Mouse (Mus musculus): ENCODE results near the gene Sgsm2. TPM values are rescaled to one million over a fixed set of nuclear protein-coding genes. Genes with fewer than 3 reads are reported as not detected.
A peak's percentile ranks its signal among the peaks of the same experiment; 100 is the strongest.

Gene Sgsm2
- total and polyA plus RNA-seq, 2 experiments from 2014 or later, result 21.3 to 59.2 TPM

- ATAC-seq (no peak), DNase-seq (ENCODE audit: low spot score) (no peak)
- H3K9ac ChIP-seq (replicated peaks; ENCODE audit: low read length), result no peak overlapping the region
- no peaks in the 10 kb centered on the region for H3K27me3 ChIP-seq (ENCODE audit: insufficient read depth, low read length)
- H3K4me1 ChIP-seq (ENCODE audit: insufficient read depth, low read length), result 0 out of 2 replicates have a peak, but pooled peaks cover 9% of the 10 kb centered on the region
- no peaks in the 10 kb centered on the region for H3K9me3 ChIP-seq (ENCODE audit: low read length)
- H3K4me2 ChIP-seq (ENCODE audit: low read depth, low read length), result no peak overlapping the region
- no peak for TF ChIP-seq CTCF (IDR thresholded peaks at IDR 0.05; ENCODE audit: low read depth)
- 66% methylated on average over 5 of the region's 5 CpGs for WGBS
- peak overlapping the region; percentile 46; the same call in 1 of the 2 replicates for H3K27ac ChIP-seq
- no peak overlapping the region for H3K4me3 ChIP-seq (ENCODE audit: low read length)
- H3K36me3 ChIP-seq (ENCODE audit: insufficient read depth, low read length), result peaks cover 7% of the 10 kb centered on the region; the same call in 1 of the 2 replicates
These were observed 53.1 kb downstream of the Sgsm2 start for GRCm38 (mm10) chr11:74843761-74844160.

GRCm38 (mm10) chr11:74843435-74843714 lies 53.5 kb downstream of the Sgsm2 start:
- DNase-seq (ENCODE audit: low spot score), result peak; percentile 27
- Histone ChIP-seq H3K4me1 (ENCODE audit: insufficient read depth, low read length) (0 out of 2 replicates have a peak, but pooled peaks cover 9% of the 10 kb centered on the region), H3K9ac (replicated peaks; ENCODE audit: low read length) (no peak overlapping the region), H3K4me3 (ENCODE audit: low read length) (no peak overlapping the region), H3K36me3 (ENCODE audit: insufficient read depth, low read length) (peaks cover 7% of the 10 kb centered on the region; the same call in 1 of the 2 replicates), H3K4me2 (ENCODE audit: low read depth, low read length) (no peak overlapping the region), H3K27ac (peak overlapping the region; percentile 46; the same call in 1 of the 2 replicates), H3K9me3 (ENCODE audit: low read length) (no peaks in the 10 kb centered on the region), H3K27me3 (ENCODE audit: insufficient read depth, low read length) (no peaks in the 10 kb centered on the region)
- no peak; the same call in 1 of the 2 replicates for ATAC-seq
- WGBS, result 32% methylated on average over 2 of the region's 2 CpGs
- no peak for TF ChIP-seq CTCF (IDR thresholded peaks at IDR 0.05; ENCODE audit: low read depth)

- ATAC-seq (peak; percentile 3; the same call in 1 of the 2 replicates), DNase-seq (ENCODE audit: low spot score) (no peak)
- no peak for TF ChIP-seq CTCF (IDR thresholded peaks at IDR 0.05; ENCODE audit: low read depth)
- Histone ChIP-seq H3K4me3 (ENCODE audit: low read length) (no peak overlapping the region), H3K36me3 (ENCODE audit: insufficient read depth, low read length) (peaks cover 7% of the 10 kb centered on the region; the same call in 1 of the 2 replicates), H3K4me2 (ENCODE audit: low read depth, low read length) (no peak overlapping the region), H3K27me3 (ENCODE audit: insufficient read depth, low read length) (no peaks in the 10 kb centered on the region), H3K9ac (replicated peaks; ENCODE audit: low read length) (no peak overlapping the region), H3K9me3 (ENCODE audit: low read length) (no peaks in the 10 kb centered on the region), H3K4me1 (ENCODE audit: insufficient read depth, low read length) (0 out of 2 replicates have a peak, but pooled peaks cover 9% of the 10 kb centered on the region), H3K27ac (peak overlapping the region; percentile 46; the same call in 1 of the 2 replicates)
- WGBS, result 71% methylated on average over 21 of the region's 22 CpGs
These were observed 54.0 kb downstream of the Sgsm2 start for GRCm38 (mm10) chr11:74842656-74843434.

GRCm38 (mm10) chr11:74842045-74842444 lies 54.8 kb downstream of the Sgsm2 start:
- no peak for TF ChIP-seq CTCF (IDR thresholded peaks at IDR 0.05; ENCODE audit: low read depth)
- Histone ChIP-seq H3K4me1 (ENCODE audit: insufficient read depth, low read length) (0 out of 2 replicates have a peak, but pooled peaks cover 9% of the 10 kb centered on the region), H3K4me3 (ENCODE audit: low read length) (no peak overlapping the region), H3K4me2 (ENCODE audit: low read depth, low read length) (no peak overlapping the region), H3K36me3 (ENCODE audit: insufficient read depth, low read length) (peaks cover 7% of the 10 kb centered on the region; the same call in 1 of the 2 replicates), H3K27me3 (ENCODE audit: insufficient read depth, low read length) (no peaks in the 10 kb centered on the region), H3K9ac (replicated peaks; ENCODE audit: low read length) (no peak overlapping the region), H3K9me3 (ENCODE audit: low read length) (no peaks in the 10 kb centered on the region), H3K27ac (no peak overlapping the region)
- no peak for ATAC-seq
- DNase-seq (ENCODE audit: low spot score), result no peak
- 68% methylated on average over 13 of the region's 13 CpGs for WGBS

- Histone ChIP-seq H3K4me2 (ENCODE audit: low read depth, low read length) (no peak overlapping the region), H3K27me3 (ENCODE audit: insufficient read depth, low read length) (no peaks in the 10 kb centered on the region), H3K9me3 (ENCODE audit: low read length) (no peaks in the 10 kb centered on the region), H3K36me3 (ENCODE audit: insufficient read depth, low read length) (peaks cover 7% of the 10 kb centered on the region; the same call in 1 of the 2 replicates), H3K27ac (no peak overlapping the region), H3K4me3 (ENCODE audit: low read length) (no peak overlapping the region), H3K4me1 (ENCODE audit: insufficient read depth, low read length) (0 out of 2 replicates have a peak, but pooled peaks cover 9% of the 10 kb centered on the region), H3K9ac (replicated peaks; ENCODE audit: low read length) (no peak overlapping the region)
- TF ChIP-seq CTCF (IDR thresholded peaks at IDR 0.05; ENCODE audit: low read depth), result no peak
- ATAC-seq (no peak), DNase-seq (ENCODE audit: low spot score) (peak; percentile 10)
- 68% methylated on average over 9 of the region's 9 CpGs for WGBS
These were observed 55.5 kb downstream of the Sgsm2 start for GRCm38 (mm10) chr11:74841366-74841765.

- WGBS, result 89% methylated on average over 8 of the region's 8 CpGs
These were observed 56.1 kb downstream of the Sgsm2 start for GRCm38 (mm10) chr11:74840739-74841138.

More at GRCm38 (mm10) chr11:74840739-74841138, 56.1 kb downstream of the Sgsm2 start:
- Histone ChIP-seq H3K4me2 (ENCODE audit: low read depth, low read length) (no peak overlapping the region), H3K27me3 (ENCODE audit: insufficient read depth, low read length) (no peaks in the 10 kb centered on the region), H3K27ac (no peak overlapping the region), H3K9me3 (ENCODE audit: low read length) (no peaks in the 10 kb centered on the region), H3K36me3 (ENCODE audit: insufficient read depth, low read length) (peaks cover 7% of the 10 kb centered on the region; the same call in 1 of the 2 replicates), H3K4me1 (ENCODE audit: insufficient read depth, low read length) (0 out of 2 replicates have a peak, but pooled peaks cover 9% of the 10 kb centered on the region), H3K9ac (replicated peaks; ENCODE audit: low read length) (no peak overlapping the region), H3K4me3 (ENCODE audit: low read length) (no peak overlapping the region)
- no peak for TF ChIP-seq CTCF (IDR thresholded peaks at IDR 0.05; ENCODE audit: low read depth)
- no peak for ATAC-seq
- DNase-seq (ENCODE audit: low spot score), result no peak

Measured in hindbrain, postnatal 0 days (tissue).